Mouse (Mus musculus): ENCODE data around the gene Pax5.

Gene Pax5

GRCm38 (mm10) chr4:44664004-44664766, 46.1 kb downstream of the Pax5 start:
- DNase-seq, result peak; percentile 5 to 26

GRCm38 (mm10) chr4:44663489-44663888, 46.8 kb downstream of the Pax5 start:
- DNase-seq, result no peak

- no peak for DNase-seq
Observed at GRCm38 (mm10) chr4:44645181-44645580, 65.1 kb downstream of the Pax5 start.

- DNase-seq, result no peak
Observed at GRCm38 (mm10) chr4:44641831-44642587, 68.3 kb downstream of the Pax5 start.

- DNase-seq, result no peak
Observed at GRCm38 (mm10) chr4:44635618-44636017, 74.7 kb downstream of the Pax5 start.

- no peak for DNase-seq
Observed at GRCm38 (mm10) chr4:44633694-44634524, 76.4 kb downstream of the Pax5 start.

- DNase-seq, result no peak
Observed at GRCm38 (mm10) chr4:44630059-44630458, 80.2 kb downstream of the Pax5 start.

GRCm38 (mm10) chr4:44627890-44628289, 82.4 kb downstream of the Pax5 start:
- no peak for DNase-seq

- DNase-seq, result no peak
Observed at GRCm38 (mm10) chr4:44625108-44625424, 85.2 kb downstream of the Pax5 start.

- DNase-seq, result no peak
Observed at GRCm38 (mm10) chr4:44624232-44625107, 85.8 kb downstream of the Pax5 start.

GRCm38 (mm10) chr4:44623435-44623727, 86.9 kb downstream of the Pax5 start:
- no peak for DNase-seq

GRCm38 (mm10) chr4:44622682-44623434, 87.4 kb downstream of the Pax5 start:
- DNase-seq, result no peak

- DNase-seq, result no peak
Observed at GRCm38 (mm10) chr4:44620241-44620640, 90.0 kb downstream of the Pax5 start.

- no peak for DNase-seq
Observed at GRCm38 (mm10) chr4:44614066-44614667, 96.1 kb downstream of the Pax5 start.

GRCm38 (mm10) chr4:44612392-44612791, 97.9 kb downstream of the Pax5 start:
- DNase-seq, result no peak

- DNase-seq, result no peak
Observed at GRCm38 (mm10) chr4:44605453-44605852, 104.8 kb downstream of the Pax5 start.

GRCm38 (mm10) chr4:44602257-44602801, 108.0 kb downstream of the Pax5 start:
- no peak for DNase-seq

- no peak for DNase-seq
Observed at GRCm38 (mm10) chr4:44601370-44601769, 108.9 kb downstream of the Pax5 start.

GRCm38 (mm10) chr4:44600875-44601274, 109.4 kb downstream of the Pax5 start:
- DNase-seq, result no peak

GRCm38 (mm10) chr4:44597965-44598364, 112.3 kb downstream of the Pax5 start:
- DNase-seq, result no peak

GRCm38 (mm10) chr4:44593091-44593490, 117.2 kb downstream of the Pax5 start:
- DNase-seq, result no peak

All from lung, postnatal 4 days (tissue).